Comparison of ENCODE assay signal across 8 mouse cellular contexts in the genomic region with DNA sequence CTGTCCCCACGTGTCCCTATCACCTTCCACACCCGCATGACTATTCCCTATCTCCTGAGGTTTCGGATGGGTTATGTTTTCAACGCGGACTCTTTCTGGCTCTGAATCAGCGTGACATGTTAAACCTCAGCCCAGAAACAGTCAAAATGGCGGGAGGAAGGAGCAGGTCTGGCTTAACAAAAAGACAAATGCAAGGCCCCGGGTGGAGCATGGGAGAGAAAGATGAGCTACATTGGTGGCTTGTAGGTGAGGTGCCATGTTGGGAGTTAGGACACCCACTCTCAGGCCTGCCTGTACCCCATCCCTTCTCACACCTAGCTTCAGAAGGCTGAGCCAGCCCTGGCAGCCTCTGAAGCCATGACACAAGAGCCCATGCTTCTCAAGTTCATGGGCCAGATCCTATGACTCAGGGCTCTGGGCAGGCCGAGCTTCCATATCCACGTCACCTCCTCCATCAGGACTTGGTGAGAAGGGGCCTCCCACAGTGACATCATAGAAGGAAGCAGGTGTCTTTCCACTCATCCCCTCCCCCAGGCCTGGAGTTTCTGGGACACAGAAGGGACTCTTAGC.
A peak's percentile ranks its signal among the peaks of the same experiment; 100 is the strongest.
DNase-seq lines count a peak whose midpoint lies in the region; ATAC-seq and TF ChIP-seq lines count a peak whose summit lies in the region.

No protein-coding gene starts in this region.

- 33% methylated on average over 10 of the region's 10 CpGs for WGBS in heart, postnatal 0 days
- 18% methylated on average over 10 of the region's 10 CpGs for WGBS in liver, embryonic 12.5 days (ENCODE audit: insufficient replicate concordance)

- no peak for ATAC-seq in megakaryocyte, adult 5-6 weeks (ENCODE audit: poor library complexity, severe bottlenecking)
- ATAC-seq in heart, postnatal 0 days (ENCODE audit: insufficient read depth, low read depth): peak; percentile 10; the same call in 1 of the 2 replicates
- no peak for ATAC-seq in liver, embryonic 12.5 days
- ATAC-seq in erythroblast, adult 5-6 weeks (replicated peaks; ENCODE audit: low FRiP score, poor library complexity, severe bottlenecking): no peak
- no peak for ATAC-seq in cerebellum, adult (ENCODE audit: insufficient number of reproducible peaks, low FRiP score, low TSS enrichment)

- no peaks in the 10 kb centered on the region for H3K36me3 ChIP-seq in megakaryocyte, embryonic 14.5 days (replicated peaks; ENCODE audit: low read length)
- no peaks in the 10 kb centered on the region for H3K36me3 ChIP-seq in heart, postnatal 0 days (replicated peaks; ENCODE audit: control insufficient read depth, insufficient read depth, low read length)
- H3K36me3 ChIP-seq in liver, embryonic 12.5 days: no peaks in the 10 kb centered on the region

- peaks cover 92% of the 10 kb centered on the region for H3K4me1 ChIP-seq in megakaryocyte, embryonic 14.5 days
- peaks cover 43% of the 10 kb centered on the region for H3K4me1 ChIP-seq in heart, postnatal 0 days (ENCODE audit: control insufficient read depth, insufficient read depth)
- H3K4me1 ChIP-seq in liver, embryonic 12.5 days: peaks cover 44% of the 10 kb centered on the region

- peak; percentile 73 to 76 for DNase-seq in adrenal gland, postnatal 36 days
- peak; percentile 53 for DNase-seq in heart, postnatal 0 days (ENCODE audit: low spot score)
- no peak for DNase-seq in layer of hippocampus, postnatal 36 days

- peak overlapping the region; percentile 90 for H3K27ac ChIP-seq in heart, postnatal 0 days (ENCODE audit: low read depth)
- H3K27ac ChIP-seq in liver, embryonic 12.5 days: no peak overlapping the region

- H3K4me3 ChIP-seq in megakaryocyte, embryonic 14.5 days (replicated peaks): peak overlapping the region; percentile 91
- no peak overlapping the region for H3K4me3 ChIP-seq in heart, postnatal 0 days (ENCODE audit: low read depth, low read length)
- no peak overlapping the region for H3K4me3 ChIP-seq in liver, embryonic 12.5 days

- no peaks in the 10 kb centered on the region for H3K9me3 ChIP-seq in megakaryocyte, embryonic 14.5 days
- H3K9me3 ChIP-seq in heart, postnatal 0 days (replicated peaks; ENCODE audit: control insufficient read depth, low read length): no peaks in the 10 kb centered on the region
- no peaks in the 10 kb centered on the region for H3K9me3 ChIP-seq in liver, embryonic 12.5 days (replicated peaks)

- H3K27me3 ChIP-seq in megakaryocyte, embryonic 14.5 days (replicated peaks): peaks cover 5% of the 10 kb centered on the region
- no peaks in the 10 kb centered on the region for H3K27me3 ChIP-seq in heart, postnatal 0 days (ENCODE audit: control insufficient read depth, insufficient read depth, low read length)
- H3K27me3 ChIP-seq in liver, embryonic 12.5 days (replicated peaks): peaks cover 25% of the 10 kb centered on the region

- no peak overlapping the region for H3K9ac ChIP-seq in heart, postnatal 0 days (replicated peaks; ENCODE audit: low read depth, low read length)
- H3K9ac ChIP-seq in liver, embryonic 12.5 days: no peak overlapping the region

- TF ChIP-seq EP300 in heart, postnatal 0 days (IDR thresholded peaks at IDR 0.05; ENCODE audit: low read depth): peak; percentile 81

- TF ChIP-seq CTCF in heart, postnatal 0 days (IDR thresholded peaks at IDR 0.05; ENCODE audit: low read depth): no peak

- peak overlapping the region; percentile 52 for H3K4me2 ChIP-seq in heart, postnatal 0 days (ENCODE audit: low read depth, low read length)
- H3K4me2 ChIP-seq in liver, embryonic 12.5 days: peak overlapping the region; percentile 80

Comparison
In these comparisons a context has a peak if more than half of its experiments do, and no peak if none do; other contexts are left out.
1. DNase-seq: peak in adrenal gland, postnatal 36 days (2 of 2) and heart, postnatal 0 days (single experiment); none in layer of hippocampus, postnatal 36 days (0 of 2).